Mouse (Mus musculus): Measurements from ENCODE around the gene Fgfr2. TPM values are rescaled to one million over a fixed set of nuclear protein-coding genes. Genes with fewer than 3 reads are reported as not detected.

Gene Fgfr2
- polyA plus RNA-seq, 1 experiment: 59.9 TPM

DNA sequence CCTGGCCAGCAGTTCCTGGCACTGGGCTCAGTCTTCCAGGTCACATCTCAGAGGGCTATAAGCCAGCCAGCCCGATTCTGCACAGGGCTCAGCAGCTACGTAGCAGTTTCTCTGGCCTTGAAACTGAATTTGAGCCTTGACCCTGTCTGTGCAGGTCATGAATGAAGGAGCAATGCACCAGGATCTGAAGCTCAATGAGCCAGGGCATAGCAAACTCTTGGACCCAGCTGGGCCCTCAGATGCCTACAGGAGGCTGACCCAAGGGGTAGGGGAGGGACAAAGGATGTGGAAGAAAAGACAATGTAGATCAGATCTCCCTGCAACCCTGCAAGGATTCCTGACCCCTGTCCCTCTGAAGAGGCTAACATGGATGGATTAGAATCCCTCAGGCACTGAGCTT lies 1801.0 kb downstream of the Fgfr2 start, which contains the start of gene Cuzd1:
Cuzd1 (minus strand) TSS at position 101 of the 400 bp plus-strand sequence.
- no peak within 1 kb of the TSS for H3K27ac ChIP-seq (ENCODE audit: insufficient read depth, low read length)
- no peaks in the 10 kb centered on the region for H3K4me1 ChIP-seq (ENCODE audit: control insufficient read depth, insufficient read depth, low read length)
- H3K4me3 ChIP-seq (ENCODE audit: insufficient read depth, low read length): no peak within 1 kb of the TSS
- TF ChIP-seq CTCF (IDR thresholded peaks at IDR 0.05; ENCODE audit: borderline replicate concordance, insufficient read depth, low read length): no peak
- no peak for TF ChIP-seq POLR2A (IDR thresholded peaks at IDR 0.05; ENCODE audit: low read depth, low read length)

GRCm38 (mm10) chr7:131318340-131318739 lies 1804.8 kb downstream of the Fgfr2 start:
- no peak overlapping the region for H3K4me3 ChIP-seq (ENCODE audit: insufficient read depth, low read length)
- no peak for TF ChIP-seq POLR2A (IDR thresholded peaks at IDR 0.05; ENCODE audit: low read depth, low read length)
- H3K4me1 ChIP-seq (ENCODE audit: control insufficient read depth, insufficient read depth, low read length): no peaks in the 10 kb centered on the region
- H3K27ac ChIP-seq (ENCODE audit: insufficient read depth, low read length): no peak overlapping the region

GRCm38 (mm10) chr7:131317587-131317986 lies 1805.6 kb downstream of the Fgfr2 start:
- no peaks in the 10 kb centered on the region for H3K4me1 ChIP-seq (ENCODE audit: control insufficient read depth, insufficient read depth, low read length)
- no peak overlapping the region for H3K4me3 ChIP-seq (ENCODE audit: insufficient read depth, low read length)
- no peak overlapping the region for H3K27ac ChIP-seq (ENCODE audit: insufficient read depth, low read length)
- TF ChIP-seq POLR2A (IDR thresholded peaks at IDR 0.05; ENCODE audit: low read depth, low read length): no peak
- TF ChIP-seq CTCF (IDR thresholded peaks at IDR 0.05; ENCODE audit: borderline replicate concordance, insufficient read depth, low read length): no peak

GRCm38 (mm10) chr7:131314493-131314892 lies 1808.7 kb downstream of the Fgfr2 start:
- H3K27ac ChIP-seq (ENCODE audit: insufficient read depth, low read length): no peak overlapping the region
- no peak overlapping the region for H3K4me3 ChIP-seq (ENCODE audit: insufficient read depth, low read length)
- H3K4me1 ChIP-seq (ENCODE audit: control insufficient read depth, insufficient read depth, low read length): no peaks in the 10 kb centered on the region
- no peak for TF ChIP-seq CTCF (IDR thresholded peaks at IDR 0.05; ENCODE audit: borderline replicate concordance, insufficient read depth, low read length)
- TF ChIP-seq POLR2A (IDR thresholded peaks at IDR 0.05; ENCODE audit: low read depth, low read length): no peak

DNA sequence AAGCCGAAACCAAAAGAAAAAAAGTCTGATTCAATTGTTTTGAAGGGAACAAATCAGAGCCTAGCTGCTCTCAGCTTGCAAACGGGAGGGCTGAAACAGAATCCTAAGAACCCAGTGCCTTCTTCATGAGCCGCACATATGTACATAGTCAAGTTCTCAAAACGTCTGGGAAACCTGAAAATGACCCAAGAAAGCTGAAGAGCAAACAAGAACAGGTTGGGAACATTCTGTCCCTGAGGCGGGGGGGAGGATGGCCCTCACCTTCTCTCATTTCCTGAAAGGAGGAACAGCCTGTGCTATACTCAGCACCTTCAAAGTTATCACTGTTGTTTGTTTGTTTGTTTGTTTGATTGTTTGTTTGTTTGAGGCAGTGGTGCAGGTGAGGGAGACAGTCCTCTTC lies 1816.4 kb downstream of the Fgfr2 start:
- no peak overlapping the region for H3K4me3 ChIP-seq (ENCODE audit: insufficient read depth, low read length)
- TF ChIP-seq CTCF (IDR thresholded peaks at IDR 0.05; ENCODE audit: borderline replicate concordance, insufficient read depth, low read length) (no peak), POLR2A (IDR thresholded peaks at IDR 0.05; ENCODE audit: low read depth, low read length) (no peak)

GRCm38 (mm10) chr7:131303340-131303739 lies 1819.8 kb downstream of the Fgfr2 start:
- Histone ChIP-seq H3K4me3 (ENCODE audit: insufficient read depth, low read length) (no peak overlapping the region), H3K27ac (ENCODE audit: insufficient read depth, low read length) (no peak overlapping the region), H3K4me1 (ENCODE audit: control insufficient read depth, insufficient read depth, low read length) (no peaks in the 10 kb centered on the region)
- TF ChIP-seq CTCF (IDR thresholded peaks at IDR 0.05; ENCODE audit: borderline replicate concordance, insufficient read depth, low read length): no peak
- no peak for TF ChIP-seq POLR2A (IDR thresholded peaks at IDR 0.05; ENCODE audit: low read depth, low read length)

More for the DNA sequence above, 1816.4 kb downstream of the Fgfr2 start:
- Histone ChIP-seq H3K4me1 (ENCODE audit: control insufficient read depth, insufficient read depth, low read length) (no peaks in the 10 kb centered on the region), H3K27ac (ENCODE audit: insufficient read depth, low read length) (no peak overlapping the region)

DNA sequence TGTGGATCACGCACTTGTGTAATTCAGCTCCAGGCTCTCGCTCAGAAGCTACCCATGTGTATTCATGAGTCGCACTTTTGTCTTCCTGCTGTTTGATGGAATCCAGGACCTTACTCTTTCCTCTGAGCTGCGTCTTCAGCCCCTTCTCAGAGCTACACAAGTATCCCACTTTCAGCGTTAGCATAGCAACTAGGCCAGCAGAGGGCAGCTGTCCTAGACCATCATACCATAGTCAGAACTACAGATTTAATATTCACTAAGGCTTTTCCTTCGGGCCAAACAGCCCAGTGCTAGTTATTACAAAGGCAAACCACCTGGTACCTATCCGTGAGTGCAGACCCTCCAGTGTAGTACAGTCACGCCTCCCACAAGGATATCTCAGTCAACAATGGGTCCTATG lies 1826.0 kb downstream of the Fgfr2 start:
- H3K27ac ChIP-seq (ENCODE audit: insufficient read depth, low read length): no peak overlapping the region
- H3K4me1 ChIP-seq (ENCODE audit: control insufficient read depth, insufficient read depth, low read length): no peaks in the 10 kb centered on the region
- TF ChIP-seq POLR2A (IDR thresholded peaks at IDR 0.05; ENCODE audit: low read depth, low read length) (no peak), CTCF (IDR thresholded peaks at IDR 0.05; ENCODE audit: borderline replicate concordance, insufficient read depth, low read length) (no peak)
- no peak overlapping the region for H3K4me3 ChIP-seq (ENCODE audit: insufficient read depth, low read length)

- no peak overlapping the region for H3K27ac ChIP-seq (ENCODE audit: insufficient read depth, low read length)
- TF ChIP-seq CTCF (IDR thresholded peaks at IDR 0.05; ENCODE audit: borderline replicate concordance, insufficient read depth, low read length) (no peak), POLR2A (IDR thresholded peaks at IDR 0.05; ENCODE audit: low read depth, low read length) (no peak)
- H3K4me3 ChIP-seq (ENCODE audit: insufficient read depth, low read length): no peak overlapping the region
- no peaks in the 10 kb centered on the region for H3K4me1 ChIP-seq (ENCODE audit: control insufficient read depth, insufficient read depth, low read length)
Measured at GRCm38 (mm10) chr7:131265851-131266250, 1857.3 kb downstream of the Fgfr2 start.

GRCm38 (mm10) chr7:131264251-131264650 lies 1858.9 kb downstream of the Fgfr2 start:
- no peak overlapping the region for H3K27ac ChIP-seq (ENCODE audit: insufficient read depth, low read length)
- no peak overlapping the region for H3K4me3 ChIP-seq (ENCODE audit: insufficient read depth, low read length)
- TF ChIP-seq POLR2A (IDR thresholded peaks at IDR 0.05; ENCODE audit: low read depth, low read length): no peak
- TF ChIP-seq CTCF (IDR thresholded peaks at IDR 0.05; ENCODE audit: borderline replicate concordance, insufficient read depth, low read length): no peak
- H3K4me1 ChIP-seq (ENCODE audit: control insufficient read depth, insufficient read depth, low read length): no peaks in the 10 kb centered on the region

GRCm38 (mm10) chr7:131260946-131261345 lies 1862.2 kb downstream of the Fgfr2 start:
- H3K27ac ChIP-seq (ENCODE audit: insufficient read depth, low read length): no peak overlapping the region
- TF ChIP-seq POLR2A (IDR thresholded peaks at IDR 0.05; ENCODE audit: low read depth, low read length): no peak
- no peak for TF ChIP-seq CTCF (IDR thresholded peaks at IDR 0.05; ENCODE audit: borderline replicate concordance, insufficient read depth, low read length)
- no peak overlapping the region for H3K4me3 ChIP-seq (ENCODE audit: insufficient read depth, low read length)
- no peaks in the 10 kb centered on the region for H3K4me1 ChIP-seq (ENCODE audit: control insufficient read depth, insufficient read depth, low read length)

DNA sequence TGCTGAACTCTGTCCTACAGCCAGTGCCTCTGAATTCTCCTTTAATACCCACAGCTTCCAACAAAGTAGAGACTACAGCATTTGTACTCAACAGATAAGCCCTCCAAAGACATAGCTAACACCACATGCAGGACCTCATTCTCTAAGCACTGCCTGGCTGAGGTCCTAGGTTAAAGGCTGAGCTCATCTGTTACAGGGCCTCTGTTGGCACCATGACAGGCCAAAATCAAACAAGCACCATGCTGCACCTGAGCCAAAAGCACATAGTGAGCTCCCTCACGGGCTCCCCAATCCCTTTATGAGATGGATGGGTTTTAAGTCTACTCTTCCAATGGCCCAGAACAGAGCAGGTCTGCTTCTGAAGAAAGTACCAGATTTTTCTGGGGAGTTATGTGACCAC lies 1865.8 kb downstream of the Fgfr2 start:
- no peaks in the 10 kb centered on the region for H3K4me1 ChIP-seq (ENCODE audit: control insufficient read depth, insufficient read depth, low read length)
- TF ChIP-seq CTCF (IDR thresholded peaks at IDR 0.05; ENCODE audit: borderline replicate concordance, insufficient read depth, low read length) (no peak), POLR2A (IDR thresholded peaks at IDR 0.05; ENCODE audit: low read depth, low read length) (no peak)

More for the DNA sequence above, 1865.8 kb downstream of the Fgfr2 start:
- Histone ChIP-seq H3K4me3 (ENCODE audit: insufficient read depth, low read length) (no peak overlapping the region), H3K27ac (ENCODE audit: insufficient read depth, low read length) (no peak overlapping the region)
